ENCODE assay signal across 15 mouse cellular contexts in genomic region chr14:45611654-45612053, GRCm38 (mm10). TPM values are rescaled to one million over a fixed set of nuclear protein-coding genes. Genes with fewer than 3 reads are reported as not detected.
DNase-seq lines count a peak whose midpoint lies in the region; ATAC-seq and TF ChIP-seq lines count a peak whose summit lies in the region.
"Had no signal": no experiment of that assay in that cellular context is flagged by ENCODE, and none has a peak within 500 bp of the region (broad histone marks: within the 10 kb centered on the region; RNA-seq: fewer than 3 reads in every experiment).

No protein-coding gene starts in this region.

- H3K27me3 ChIP-seq in kidney, adult 2 months (replicated peaks; ENCODE audit: control insufficient read depth, insufficient read depth, low read length): no peaks in the 10 kb centered on the region
- H3K27me3 ChIP-seq in midbrain, postnatal 0 days (ENCODE audit: insufficient read depth, low read length): no peaks in the 10 kb centered on the region
- H3K27me3 ChIP-seq in midbrain, embryonic 13.5 days: no peaks in the 10 kb centered on the region
- H3K27me3 ChIP-seq in MEL (ENCODE audit: control insufficient read depth in 1 of 2, insufficient read depth in 2 of 2, low read length in 2 of 2): no peaks in the 10 kb centered on the region
- H3K27me3 ChIP-seq: limb, embryonic 15.5 days; Patski had no signal

- H3K79me2 ChIP-seq in MEL (ENCODE audit: control insufficient read depth, insufficient read depth, low read length, poor library complexity): no peaks in the 10 kb centered on the region

- H3K4me1 ChIP-seq in kidney, adult 2 months (ENCODE audit: control insufficient read depth, insufficient read depth, low read length): no peaks in the 10 kb centered on the region
- no peaks in the 10 kb centered on the region for H3K4me1 ChIP-seq in midbrain, postnatal 0 days (ENCODE audit: insufficient read depth, low read length)
- H3K4me1 ChIP-seq in midbrain, embryonic 13.5 days (replicated peaks): no peaks in the 10 kb centered on the region
- no peaks in the 10 kb centered on the region for H3K4me1 ChIP-seq in MEL (ENCODE audit: control insufficient read depth in 1 of 2, insufficient read depth in 2 of 2, low read length in 2 of 2)
- 0 out of 2 replicates have a peak, but pooled peaks cover 3% of the 10 kb centered on the region for H3K4me1 ChIP-seq in olfactory bulb, adult 2 months (ENCODE audit: control insufficient read depth, insufficient read depth, low read length)
- H3K4me1 ChIP-seq: forebrain, embryonic 10.5 days; limb, embryonic 15.5 days; midbrain, embryonic 10.5 days had no signal

- DNase-seq in kidney, adult 2 months: no peak
- no peak for DNase-seq in kidney, adult 11 months
- peak; percentile 15 for DNase-seq in midbrain, postnatal 0 days (ENCODE audit: low spot score)
- peak; percentile 20 for DNase-seq in MEL (ENCODE audit: low read depth, low spot score)
- DNase-seq in spleen, adult 18-20 months: no peak
- DNase-seq: cerebellum, adult 18-20 months; kidney, adult 9 months had no signal

- peak; percentile 30; the same call in 1 of the 2 replicates for TF ChIP-seq CTCF in kidney, adult 2 months (conservative IDR thresholded peaks at IDR 0.05; ENCODE audit: insufficient read depth, insufficient read length, low read depth, low read length)
- TF ChIP-seq CTCF in midbrain, postnatal 0 days (IDR thresholded peaks at IDR 0.05): peak; percentile 58
- peak in 1 of 3 experiments; percentile 19; a peak in 1 of 6 replicates for TF ChIP-seq CTCF in MEL (IDR thresholded peaks at IDR 0.05 in 2 of 3, conservative IDR thresholded peaks at IDR 0.05 in 1 of 3; ENCODE audit: control insufficient read depth in 1 of 3, insufficient read depth in 1 of 3, low read depth in 2 of 3, low read length in 3 of 3, poor library complexity in 1 of 3, severe bottlenecking in 1 of 3)
- no peak for TF ChIP-seq CTCF in olfactory bulb, adult 2 months (IDR thresholded peaks at IDR 0.05; ENCODE audit: insufficient read depth, low read depth, low read length)

- H3K27ac ChIP-seq in kidney, adult 2 months (ENCODE audit: insufficient read depth, low read depth, low read length): no peak overlapping the region
- H3K27ac ChIP-seq in midbrain, postnatal 0 days (ENCODE audit: low read depth, low read length): no peak overlapping the region
- no peak overlapping the region for H3K27ac ChIP-seq in midbrain, embryonic 13.5 days
- H3K27ac ChIP-seq in MEL (ENCODE audit: control insufficient read depth, low read depth, low read length): no peak overlapping the region
- peak overlapping the region; percentile 52; the same call in 1 of the 2 replicates for H3K27ac ChIP-seq in olfactory bulb, adult 2 months (ENCODE audit: insufficient read depth, low read depth, low read length)
- H3K27ac ChIP-seq: forebrain, embryonic 10.5 days; limb, embryonic 15.5 days; midbrain, embryonic 10.5 days had no signal

- ATAC-seq in midbrain, postnatal 0 days (ENCODE audit: low FRiP score): no peak
- ATAC-seq in midbrain, embryonic 13.5 days: no peak
- ATAC-seq: CD4-positive, CD25-positive, alpha-beta regulatory T cell, adult 4 months; Patski had no signal

- no peak for TF ChIP-seq EP300 in MEL (IDR thresholded peaks at IDR 0.05; ENCODE audit: low read depth in 1 of 2, low read length in 2 of 2)

- H3K4me3 ChIP-seq in kidney, adult 2 months (ENCODE audit: insufficient read depth, low read depth, low read length): no peak overlapping the region
- no peak overlapping the region for H3K4me3 ChIP-seq in midbrain, postnatal 0 days (ENCODE audit: low read depth, low read length)
- no peak overlapping the region for H3K4me3 ChIP-seq in midbrain, embryonic 13.5 days (replicated peaks)
- H3K4me3 ChIP-seq in MEL (ENCODE audit: control insufficient read depth in 1 of 2, insufficient read depth in 1 of 2, low read depth in 2 of 2, low read length in 2 of 2): no peak overlapping the region
- no peak overlapping the region for H3K4me3 ChIP-seq in olfactory bulb, adult 2 months (ENCODE audit: insufficient read depth, low read depth, low read length)
- H3K4me3 ChIP-seq: forebrain, embryonic 10.5 days; limb, embryonic 15.5 days; midbrain, embryonic 10.5 days; myocyte had no signal

- H3K9me3 ChIP-seq in midbrain, postnatal 0 days (ENCODE audit: low read length): no peaks in the 10 kb centered on the region
- H3K9me3 ChIP-seq in midbrain, embryonic 13.5 days: no peaks in the 10 kb centered on the region
- no peaks in the 10 kb centered on the region for H3K9me3 ChIP-seq in MEL (replicated peaks; ENCODE audit: insufficient read depth, low read length)
- H3K9me3 ChIP-seq: forebrain, embryonic 10.5 days; limb, embryonic 15.5 days; midbrain, embryonic 10.5 days had no signal

- peaks cover 4% of the 10 kb centered on the region for H3K36me3 ChIP-seq in kidney, adult 2 months (ENCODE audit: control insufficient read depth, insufficient read depth, low read length)
- H3K36me3 ChIP-seq in midbrain, postnatal 0 days (ENCODE audit: insufficient read depth, low read length): peaks cover 43% of the 10 kb centered on the region
- H3K36me3 ChIP-seq in midbrain, embryonic 13.5 days: peaks cover 75% of the 10 kb centered on the region
- peaks cover 0 to 3% of the 10 kb centered on the region in 2 experiments; a peak in 2 of 4 replicates for H3K36me3 ChIP-seq in MEL (ENCODE audit: control insufficient read depth in 1 of 2, insufficient read depth in 2 of 2, low read length in 2 of 2)

- TF ChIP-seq RAD21 in MEL (IDR thresholded peaks at IDR 0.05; ENCODE audit: low read depth, low read length): no peak

- H3K9ac ChIP-seq in midbrain, postnatal 0 days (replicated peaks; ENCODE audit: low read length, poor library complexity, severe bottlenecking): no peak overlapping the region
- no peak overlapping the region for H3K9ac ChIP-seq in midbrain, embryonic 13.5 days (replicated peaks)
- no peak overlapping the region for H3K9ac ChIP-seq in MEL (ENCODE audit: control insufficient read depth, low read depth, low read length, poor library complexity, severe bottlenecking)
- H3K9ac ChIP-seq: limb, embryonic 15.5 days had no signal

- TF ChIP-seq POLR2A in kidney, adult 2 months (IDR thresholded peaks at IDR 0.05; ENCODE audit: low read depth, low read length): no peak
- no peak for TF ChIP-seq POLR2A in MEL (IDR thresholded peaks at IDR 0.05; ENCODE audit: control insufficient read depth in 1 of 2, insufficient read depth in 1 of 2, low read depth in 1 of 2, low read length in 2 of 2, poor library complexity in 1 of 2)
- TF ChIP-seq POLR2A in olfactory bulb, adult 2 months (IDR thresholded peaks at IDR 0.05; ENCODE audit: insufficient read depth, low read depth, low read length): no peak

- H3K4me2 ChIP-seq in midbrain, postnatal 0 days (ENCODE audit: low read depth, low read length, poor library complexity, severe bottlenecking): no peak overlapping the region
- H3K4me2 ChIP-seq in midbrain, embryonic 13.5 days (replicated peaks): no peak overlapping the region
- H3K4me2 ChIP-seq: limb, embryonic 15.5 days had no signal

- WGBS in kidney, adult 2 months: 84% methylated on average over 7 of the region's 7 CpGs
- WGBS in midbrain, postnatal 0 days: 87% methylated on average over 7 of the region's 7 CpGs
- WGBS in midbrain, embryonic 13.5 days: 92% methylated on average over 7 of the region's 7 CpGs
- 84% methylated on average over 7 of the region's 7 CpGs for WGBS in olfactory bulb, adult 2 months

TF ChIP-seq in MEL, 35 proteins besides CTCF, POLR2A, EP300 and RAD21:
- TF ChIP-seq SMC3 (IDR thresholded peaks at IDR 0.05; ENCODE audit: low read depth, low read length) (no peak), ZKSCAN1 (IDR thresholded peaks at IDR 0.05; ENCODE audit: low read depth, low read length) (no peak), ELF1 (IDR thresholded peaks at IDR 0.05; ENCODE audit: low read depth, low read length) (no peak), TAL1 (IDR thresholded peaks at IDR 0.05; ENCODE audit: low read length) (no peak), TCF12 (IDR thresholded peaks at IDR 0.05; ENCODE audit: low read depth, low read length) (no peak), TBP (IDR thresholded peaks at IDR 0.05; ENCODE audit: low read depth, low read length) (no peak), POLR2AphosphoS2 (IDR thresholded peaks at IDR 0.05; ENCODE audit: low read length) (no peak), BHLHE40 (IDR thresholded peaks at IDR 0.05; ENCODE audit: borderline replicate concordance, low read depth, low read length) (no peak), MEF2A (IDR thresholded peaks at IDR 0.05; ENCODE audit: extremely low read depth, insufficient replicate concordance, low read depth, low read length, poor library complexity, severe bottlenecking) (no peak), ETS1 (IDR thresholded peaks at IDR 0.05; ENCODE audit: low read depth, low read length) (no peak), ZC3H11A (IDR thresholded peaks at IDR 0.05; ENCODE audit: low read depth, low read length) (no peak), GABPA (IDR thresholded peaks at IDR 0.05; ENCODE audit: low read depth, low read length) (no peak), MXI1 (IDR thresholded peaks at IDR 0.05; ENCODE audit: low read depth, low read length) (no peak), MYB (IDR thresholded peaks at IDR 0.05; ENCODE audit: low read depth, low read length) (no peak), NRF1 (IDR thresholded peaks at IDR 0.05; ENCODE audit: insufficient read depth, low read depth, low read length, poor library complexity, severe bottlenecking) (no peak)

RNA-seq across cellular contexts. Expression of gene Ddhd1, which starts 46.3 kb away (rescaled TPM):
- polyA plus RNA-seq in kidney, adult 2 months (2012; rRNA removed): 9.5 and 10.7 TPM in 2 replicates
- 60.2 and 61.3 TPM in 2 replicates for total RNA-seq in midbrain, postnatal 0 days (2014; rRNA removed)
- 12.3 and 14.9 TPM in 2 replicates for polyA plus RNA-seq in midbrain, postnatal 0 days (2015; fragmentation: Nextera tagmentation; extraction: Ambion mirVana)
- 13.2 and 16.5 TPM in 2 replicates for polyA plus RNA-seq in midbrain, embryonic 13.5 days (2015; fragmentation: Nextera tagmentation; extraction: Ambion mirVana)
- total RNA-seq in MEL (2012; rRNA removed): 9.0 and 9.3 TPM in 2 replicates
- polyA plus RNA-seq in MEL (2012; ENCODE audit: insufficient read depth in 1 of 2, insufficient read length in 2 of 2, low read depth in 1 of 2, low replicate concordance in 2 of 2, missing spikeins in 1 of 2): 10 to 100 TPM in 1 of 2 experiments, not detected in 1; 14.3 TPM
- 333 TPM in 1 of 2 replicates, not detected in the other for polyA plus RNA-seq in olfactory bulb, adult 2 months (2012; ENCODE audit: insufficient read depth, insufficient read length, low replicate concordance, missing spikeins)

Comparison
In these comparisons a context has a peak if more than half of its experiments do, and no peak if none do; other contexts are left out.
1. DNase-seq: peak in midbrain, postnatal 0 days (single experiment) and MEL (single experiment); none in kidney, adult 2 months (single experiment), kidney, adult 11 months (single experiment) and spleen, adult 18-20 months (0 of 2).
2. RNA of gene Ddhd1, which starts 46.3 kb away (polyA plus RNA-seq): 333 TPM in olfactory bulb, adult 2 months; 13.2 to 16.5 TPM in midbrain, embryonic 13.5 days, 12.3 to 14.9 TPM in midbrain, postnatal 0 days, 14.3 TPM in MEL and 9.5 to 10.7 TPM in kidney, adult 2 months; every median in the first group is over 10 times any median in the second.